Mouse (Mus musculus) urinary bladder, postnatal 4 days (tissue): ENCODE results near the gene Psapl1.

Experiments
- DNase-seq, 2 experiments: peaks; one replicate each; pipeline ENCODE4 v3.0.0; 2021 to 2022; ENCODE audit warnings: low spot score in 2 of 2

Psapl1 gene

GRCm38 (mm10) chr5:36203916-36204315, at the start of gene Psapl1:
TSS of gene Psapl1 (plus strand) at chr5:36204021.
- no peak for DNase-seq

- DNase-seq, result no peak
These were observed 48.8 kb upstream of the Psapl1 start for GRCm38 (mm10) chr5:36154879-36155485.

- no peak for DNase-seq
These were observed 38.2 kb upstream of the Psapl1 start for GRCm38 (mm10) chr5:36165424-36166302.

GRCm38 (mm10) chr5:36166346-36167013, 37.3 kb upstream of the Psapl1 start:
- no peak for DNase-seq

GRCm38 (mm10) chr5:36168963-36169650, 34.7 kb upstream of the Psapl1 start:
- no peak for DNase-seq

GRCm38 (mm10) chr5:36174569-36175115, 29.2 kb upstream of the Psapl1 start:
- DNase-seq, result no peak

GRCm38 (mm10) chr5:36176409-36176808, 27.4 kb upstream of the Psapl1 start:
- peak in 1 of 2 experiments; percentile 65 for DNase-seq

- no peak for DNase-seq
These were observed 26.9 kb upstream of the Psapl1 start for GRCm38 (mm10) chr5:36176873-36177272.

- no peak for DNase-seq
These were observed 25.6 kb upstream of the Psapl1 start for GRCm38 (mm10) chr5:36178215-36178614.

- DNase-seq, result no peak
These were observed 25.0 kb upstream of the Psapl1 start for GRCm38 (mm10) chr5:36178785-36179184.

- no peak for DNase-seq
These were observed 24.1 kb upstream of the Psapl1 start for GRCm38 (mm10) chr5:36179708-36180107.

- no peak for DNase-seq
These were observed 21.5 kb upstream of the Psapl1 start for GRCm38 (mm10) chr5:36182326-36182725.

- DNase-seq, result no peak
These were observed 17.3 kb upstream of the Psapl1 start for GRCm38 (mm10) chr5:36186294-36187053.

GRCm38 (mm10) chr5:36188310-36188709, 15.5 kb upstream of the Psapl1 start:
- DNase-seq, result no peak

GRCm38 (mm10) chr5:36191285-36191684, 12.5 kb upstream of the Psapl1 start:
- no peak for DNase-seq

GRCm38 (mm10) chr5:36191876-36192275, 11.9 kb upstream of the Psapl1 start:
- no peak for DNase-seq

GRCm38 (mm10) chr5:36192677-36193076, 11.1 kb upstream of the Psapl1 start:
- no peak for DNase-seq

GRCm38 (mm10) chr5:36194631-36195030, 9.2 kb upstream of the Psapl1 start:
- no peak for DNase-seq

- DNase-seq, result no peak
These were observed 8.4 kb upstream of the Psapl1 start for GRCm38 (mm10) chr5:36195436-36195835.

- DNase-seq, result no peak
These were observed 4.3 kb upstream of the Psapl1 start for GRCm38 (mm10) chr5:36199519-36199918.

- DNase-seq, result no peak
These were observed 1.0 kb upstream of the Psapl1 start for GRCm38 (mm10) chr5:36202781-36203180.
